Mouse (Mus musculus) thymus, adult 2 months (tissue): ENCODE data around the gene Khdrbs2. TPM values are rescaled to one million over a fixed set of nuclear protein-coding genes. Genes with fewer than 3 reads are reported as not detected.

Source experiments
- DNase-seq: peaks from one replicate; pipeline ENCODE4 v3.0.0; 2021
- H3K27ac ChIP-seq: fragments of 200-500 bp; 2 replicates; pipeline ENCODE4 v1.5.1; 2012; ENCODE audit warnings: low read length, control low read depth; ENCODE audit not compliant: control insufficient read depth, insufficient read depth
- H3K27me3 ChIP-seq: fragments of 200-500 bp; 2 replicates; pipeline ENCODE4 v1.6.1; 2012; ENCODE audit warnings: mild to moderate bottlenecking, low read length, moderate library complexity, mixed read lengths; ENCODE audit not compliant: control insufficient read depth, insufficient read depth
- H3K36me3 ChIP-seq: fragments of 200-500 bp; 2 replicates; pipeline ENCODE4 v1.6.1; 2012; ENCODE audit warnings: mild to moderate bottlenecking, low read length, moderate library complexity; ENCODE audit not compliant: control insufficient read depth, insufficient read depth
- H3K4me1 ChIP-seq: fragments of 200-500 bp; replicated peaks from 2 replicates; pipeline ENCODE4 v1.6.1; 2012; ENCODE audit warnings: low read length; ENCODE audit not compliant: control insufficient read depth, insufficient read depth
- H3K4me3 ChIP-seq: fragments of 200-500 bp; 2 replicates; pipeline ENCODE4 v1.5.1; 2012; ENCODE audit warnings: mild to moderate bottlenecking, low read length, control low read depth, moderate library complexity; ENCODE audit not compliant: control insufficient read depth, insufficient read depth
- CTCF ChIP-seq: fragments of 200-500 bp; IDR thresholded peaks from 2 replicates; pipeline ENCODE4 v1.5.1; 2012; ENCODE audit warnings: mild to moderate bottlenecking, control low read depth, low read length, moderate library complexity, borderline replicate concordance; ENCODE audit not compliant: control insufficient read depth, poor library complexity, insufficient read depth; ENCODE audit errors: extremely low read depth
- POLR2A ChIP-seq: fragments of 200-500 bp; IDR thresholded peaks from 2 replicates; pipeline ENCODE4 v1.6.1; 2012; ENCODE audit warnings: mild to moderate bottlenecking, low read length, control low read depth, moderate library complexity; ENCODE audit not compliant: control insufficient read depth, poor library complexity, insufficient read depth; ENCODE audit errors: extremely low read depth
- WGBS: fragments of 180-500 bp; shearing (Covaris S2); methylation state at CpG from one replicate; pipeline ENCODE4 v1.1.7; 2018; 5-methylcytosine and 5-hydroxymethylcytosine counted together
- polyA plus RNA-seq: library from polyadenylated mRNA; depleted of rRNA; stranded (reverse); fragments of >200 nt; gene quantifications from 2 replicates; pipeline ENCODE4 v1.2.3, GENCODE M21; 2012

The Khdrbs2 gene
- polyA plus RNA-seq, 1 experiment: 0.13 TPM

- no peak for TF ChIP-seq CTCF
- TF ChIP-seq POLR2A: no peak
- Histone ChIP-seq H3K27me3 (no peaks in the 10 kb centered on the region), H3K36me3 (no peaks in the 10 kb centered on the region), H3K27ac (no peak overlapping the region), H3K4me1 (no peaks in the 10 kb centered on the region), H3K4me3 (no peak overlapping the region)
- WGBS: 91% methylated on average over 3 of the region's 3 CpGs
- DNase-seq: no peak
Observed at GRCm38 (mm10) chr1:32258942-32259341, 86.4 kb downstream of the Khdrbs2 start.

- WGBS: 76% methylated on average over 3 of the region's 3 CpGs
- Histone ChIP-seq H3K4me3 (no peak overlapping the region), H3K4me1 (no peaks in the 10 kb centered on the region), H3K27ac (no peak overlapping the region), H3K27me3 (no peaks in the 10 kb centered on the region), H3K36me3 (no peaks in the 10 kb centered on the region)
- DNase-seq: no peak
- no peak for TF ChIP-seq POLR2A
- no peak for TF ChIP-seq CTCF
Observed at GRCm38 (mm10) chr1:32270519-32270918, 98.0 kb downstream of the Khdrbs2 start.

GRCm38 (mm10) chr1:32294702-32295101 is 122.2 kb downstream of the Khdrbs2 start:
- Histone ChIP-seq H3K4me1 (no peaks in the 10 kb centered on the region), H3K36me3 (no peaks in the 10 kb centered on the region), H3K4me3 (no peak overlapping the region), H3K27me3 (no peaks in the 10 kb centered on the region), H3K27ac (no peak overlapping the region)
- no peak for DNase-seq
- TF ChIP-seq CTCF: no peak
- no peak for TF ChIP-seq POLR2A
- WGBS: 97% methylated on average over 1 of the region's 1 CpGs

- 84% methylated on average over 5 of the region's 5 CpGs for WGBS
- DNase-seq: no peak
- no peaks in the 10 kb centered on the region for H3K36me3 ChIP-seq
- no peak overlapping the region for H3K27ac ChIP-seq
- no peak overlapping the region for H3K4me3 ChIP-seq
- H3K4me1 ChIP-seq: no peaks in the 10 kb centered on the region
- no peaks in the 10 kb centered on the region for H3K27me3 ChIP-seq
- TF ChIP-seq CTCF (no peak), POLR2A (no peak)
Observed at GRCm38 (mm10) chr1:32301391-32301790, 128.9 kb downstream of the Khdrbs2 start.

- WGBS: 65% methylated on average over 3 of the region's 3 CpGs
- no peak for DNase-seq
- Histone ChIP-seq H3K4me1 (no peaks in the 10 kb centered on the region), H3K27me3 (no peaks in the 10 kb centered on the region), H3K36me3 (no peaks in the 10 kb centered on the region), H3K4me3 (no peak overlapping the region), H3K27ac (no peak overlapping the region)
- TF ChIP-seq CTCF (no peak), POLR2A (no peak)
Observed at GRCm38 (mm10) chr1:32309074-32309473, 136.6 kb downstream of the Khdrbs2 start.

- H3K4me1 ChIP-seq: no peaks in the 10 kb centered on the region
- H3K27me3 ChIP-seq: no peaks in the 10 kb centered on the region
- no peaks in the 10 kb centered on the region for H3K36me3 ChIP-seq
- TF ChIP-seq POLR2A: no peak
- no peak for TF ChIP-seq CTCF
- H3K4me3 ChIP-seq: no peak overlapping the region
- H3K27ac ChIP-seq: no peak overlapping the region
- no peak for DNase-seq
Observed at GRCm38 (mm10) chr1:32309637-32310036, 137.1 kb downstream of the Khdrbs2 start.

GRCm38 (mm10) chr1:32339108-32339507 is 166.6 kb downstream of the Khdrbs2 start:
- Histone ChIP-seq H3K4me3 (no peak overlapping the region), H3K27ac (no peak overlapping the region), H3K4me1 (no peaks in the 10 kb centered on the region), H3K36me3 (no peaks in the 10 kb centered on the region), H3K27me3 (no peaks in the 10 kb centered on the region)
- TF ChIP-seq CTCF: no peak
- no peak for TF ChIP-seq POLR2A
- DNase-seq: no peak
- WGBS: 100% methylated on average over 1 of the region's 1 CpGs
